Mouse (Mus musculus) adrenal gland, adult 8-10 months (tissue): ENCODE data around the gene Tial1. TPM values are rescaled to one million over a fixed set of nuclear protein-coding genes. Genes with fewer than 3 reads are reported as not detected.

ENCODE experiments used
- DNase-seq: peaks from one replicate; pipeline ENCODE4 v3.0.0; 2022
- microRNA-seq, 2 experiments: library from miRNA; unstranded; fragments of <30 nt; microRNA quantifications; one replicate each; pipeline ENCODE4 v1.2.0; 2022
- total RNA-seq, 4 experiments: library from RNA; stranded (reverse); gene quantifications; 2 replicates each; pipeline ENCODE4 v1.2.4; 2022

Gene Tial1
- total RNA-seq, 4 experiments from 2014 or later = 95.2 to 109 (median 102) TPM

DNA sequence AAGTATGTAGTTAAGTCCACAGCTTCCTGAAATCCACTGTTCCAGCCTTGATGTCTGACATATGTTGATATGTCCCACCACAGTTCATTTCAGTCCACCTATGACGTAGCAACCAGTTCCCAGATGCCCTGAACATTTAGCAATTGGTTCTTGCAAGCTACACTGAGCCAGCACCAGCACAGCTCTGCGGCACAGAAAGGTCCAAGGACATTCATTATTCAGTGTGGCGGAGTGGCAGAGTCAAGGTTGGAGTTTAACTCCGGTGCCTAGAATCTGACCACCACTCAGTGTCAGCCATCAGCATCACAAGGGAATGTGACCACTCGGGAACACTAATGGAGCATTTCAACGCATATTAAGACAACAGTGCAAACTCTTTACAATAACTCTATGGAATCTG is 44.9 kb downstream of the Tial1 start:
- peak; percentile 19 for DNase-seq

DNA sequence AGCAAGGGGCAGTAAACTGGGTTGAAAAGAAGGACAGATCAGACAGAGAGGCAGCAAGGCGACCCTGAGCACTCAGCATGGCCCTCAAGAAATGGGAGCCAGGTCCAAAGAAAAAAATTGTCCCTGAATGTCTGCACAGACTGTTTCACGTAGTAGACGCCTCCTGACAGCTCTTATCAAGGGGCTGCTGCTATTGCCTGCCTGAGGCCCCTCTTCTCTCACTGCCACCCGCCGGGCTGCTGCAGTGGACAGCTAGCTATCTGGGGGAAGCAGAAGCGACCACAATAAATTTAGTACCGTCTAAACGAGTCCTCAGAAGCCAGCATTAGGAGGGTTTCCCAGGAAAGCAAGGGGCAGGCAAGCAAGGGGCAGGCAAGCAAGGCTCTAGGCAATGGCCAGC is 47.1 kb downstream of the Tial1 start:
- no peak for DNase-seq

DNA sequence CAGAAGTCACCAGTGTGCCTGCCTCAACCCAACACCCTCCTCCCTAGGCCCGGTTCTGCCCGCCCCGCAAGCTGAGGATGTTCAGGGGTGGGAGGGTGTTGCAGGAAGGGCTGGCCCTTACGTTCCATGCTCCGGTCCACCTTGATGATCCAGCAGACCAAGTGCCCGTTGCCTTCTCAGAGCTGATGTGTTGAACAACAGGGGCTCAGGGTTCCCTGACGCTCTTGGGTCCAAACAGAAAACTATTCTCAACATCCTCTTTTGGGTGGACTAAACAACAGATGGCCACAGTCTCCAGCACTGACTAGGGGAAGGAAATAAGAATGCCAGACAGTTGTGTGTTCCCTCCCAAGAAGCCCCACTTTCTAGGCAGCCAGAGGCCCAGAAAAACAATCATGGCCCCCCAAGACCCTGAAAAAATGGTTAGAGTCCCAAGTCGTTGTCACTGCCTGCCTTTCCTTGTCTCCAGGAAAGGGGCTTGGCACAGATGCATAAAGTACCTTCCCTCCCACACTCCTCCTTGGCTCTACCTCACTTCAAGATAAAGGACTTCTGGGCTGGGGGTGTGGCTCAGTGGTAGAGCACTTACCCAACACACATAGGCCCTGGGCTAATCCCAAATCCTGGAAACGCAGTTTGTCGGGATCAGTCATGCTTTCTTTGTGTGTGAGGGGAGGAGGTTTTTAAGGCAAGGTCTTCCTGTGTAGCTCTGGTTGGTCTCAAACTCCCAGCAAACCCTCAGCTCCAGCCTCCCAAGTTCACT is 49.3 kb downstream of the Tial1 start:
- DNase-seq = no peak

DNA sequence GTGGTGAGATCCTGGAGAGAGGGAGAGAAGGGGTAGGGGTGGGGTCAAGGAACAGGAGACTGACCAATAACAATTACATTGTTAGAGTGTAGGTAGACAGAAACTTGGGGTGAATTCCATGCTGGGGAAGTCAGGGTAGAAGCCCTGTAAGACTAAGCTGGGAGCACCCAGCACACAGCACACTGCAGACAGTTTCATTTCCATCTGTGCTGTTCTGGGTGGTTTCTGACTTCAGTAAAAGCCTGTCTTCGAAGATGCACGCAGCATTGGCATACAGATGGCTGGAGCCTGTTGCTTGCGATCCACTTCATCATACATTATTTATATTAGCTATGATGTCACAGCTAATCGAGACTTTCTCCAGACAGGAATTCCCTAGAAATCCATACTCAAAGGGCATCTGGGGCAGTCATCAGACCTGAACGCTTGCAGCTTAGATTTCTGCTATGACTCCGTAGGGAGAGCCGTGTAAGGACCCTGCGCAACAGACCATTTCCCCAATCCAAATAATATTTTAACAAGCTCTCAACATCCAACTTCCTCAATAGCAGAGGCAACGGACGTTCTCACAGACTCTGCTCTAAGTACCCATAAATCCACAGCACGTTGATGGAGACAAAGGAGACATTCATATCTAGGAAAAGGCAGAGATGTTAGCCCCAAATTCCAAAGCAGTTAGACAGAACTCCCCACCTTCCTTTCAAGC is 50.7 kb downstream of the Tial1 start:
- no peak for DNase-seq

DNA sequence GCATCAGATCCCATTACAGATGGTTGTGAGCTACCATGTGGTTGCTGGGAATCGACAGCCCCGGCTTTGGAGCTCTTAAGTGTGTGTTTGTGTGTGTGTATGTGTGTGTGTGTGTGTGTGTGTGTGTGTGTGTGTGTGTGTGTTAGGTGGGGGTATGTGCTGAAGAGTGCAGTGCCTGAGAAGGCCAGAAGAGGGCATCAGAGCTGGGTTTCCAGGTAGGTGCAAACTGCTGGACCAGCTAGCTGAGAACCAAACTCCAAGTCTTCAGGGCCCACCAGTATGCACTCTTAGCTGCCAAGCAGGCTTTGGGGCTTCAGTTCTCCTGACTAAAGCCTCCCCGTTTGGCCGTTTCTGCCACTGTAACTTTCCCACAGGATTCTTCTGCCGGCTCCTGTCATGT is 53.3 kb downstream of the Tial1 start:
- no peak for DNase-seq

DNA sequence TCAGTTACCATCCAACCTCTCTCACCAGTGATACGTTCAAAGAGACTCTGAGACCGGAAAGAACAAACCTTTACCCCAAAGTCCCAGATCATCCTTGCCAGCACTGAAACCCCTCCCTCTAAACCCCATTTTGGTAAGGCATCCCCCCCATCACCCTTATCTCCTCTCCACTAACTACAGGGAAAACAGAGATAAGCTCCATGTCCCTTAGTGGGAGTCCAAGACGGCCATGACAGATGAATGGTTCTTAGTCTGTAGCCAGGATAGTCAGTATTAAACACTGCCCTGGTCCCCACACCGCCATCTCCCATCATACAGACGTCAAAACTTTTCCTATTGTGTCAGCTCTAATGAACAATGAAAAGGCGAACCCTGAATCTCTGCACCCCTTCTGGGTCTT is 57.5 kb downstream of the Tial1 start:
- no peak for DNase-seq

DNA sequence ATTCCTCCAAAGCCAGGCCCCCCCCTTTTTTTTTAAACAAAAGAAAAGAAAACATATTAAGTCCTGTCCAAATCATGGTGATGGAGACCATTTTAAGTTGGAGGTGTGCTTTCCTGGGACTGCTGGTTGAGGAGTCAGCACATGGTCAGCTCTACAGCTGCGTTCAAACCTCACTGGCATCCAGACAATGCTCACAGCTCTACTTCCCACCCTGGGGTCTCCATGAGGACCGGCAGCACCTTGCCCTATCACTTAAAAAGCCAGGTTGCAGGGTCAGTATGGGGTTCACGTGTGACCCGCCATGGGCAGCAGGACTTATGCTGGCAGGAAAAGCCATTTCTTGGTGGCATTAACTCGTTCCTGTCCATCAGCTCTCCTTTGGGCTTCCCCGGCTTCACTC is 57.9 kb downstream of the Tial1 start:
- DNase-seq = no peak

DNA sequence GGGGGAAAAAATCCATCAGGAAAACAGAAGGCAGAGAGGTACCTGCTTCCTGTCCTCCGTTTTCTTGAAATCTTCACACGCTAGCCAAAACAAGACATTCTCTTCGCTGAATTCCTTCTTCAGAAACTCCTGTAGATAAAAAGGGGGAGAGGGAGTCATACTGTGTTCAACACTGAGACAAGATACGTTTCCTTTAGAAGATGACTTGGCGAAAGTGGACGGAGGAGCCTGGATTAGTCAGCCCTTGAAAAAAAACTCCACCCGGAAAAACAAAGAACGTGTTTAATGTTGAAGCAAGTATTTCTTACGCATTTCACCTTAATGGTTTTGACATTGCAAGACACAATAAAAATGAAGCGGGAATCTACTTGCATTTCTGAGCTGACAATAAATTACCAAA is 58.4 kb downstream of the Tial1 start:
- DNase-seq = no peak

DNA sequence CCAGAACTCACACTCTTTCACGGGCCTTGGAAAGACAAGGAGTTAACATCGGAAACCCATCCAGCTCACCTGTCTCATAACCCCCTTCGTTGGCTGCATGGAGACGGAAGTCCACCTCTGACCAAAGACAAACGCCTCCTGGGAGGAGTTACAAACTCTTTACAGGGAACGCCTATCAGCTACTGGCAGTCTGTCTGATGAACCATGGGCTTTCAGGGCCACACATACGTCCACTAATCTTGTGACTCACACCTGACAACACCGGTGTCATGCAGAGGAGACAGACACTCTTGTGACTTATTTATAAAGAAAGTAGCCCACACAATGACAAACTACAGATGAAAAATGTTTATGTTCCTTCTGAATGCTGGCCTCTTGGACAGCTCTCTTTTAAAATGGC is 58.9 kb downstream of the Tial1 start:
- DNase-seq = no peak

DNA sequence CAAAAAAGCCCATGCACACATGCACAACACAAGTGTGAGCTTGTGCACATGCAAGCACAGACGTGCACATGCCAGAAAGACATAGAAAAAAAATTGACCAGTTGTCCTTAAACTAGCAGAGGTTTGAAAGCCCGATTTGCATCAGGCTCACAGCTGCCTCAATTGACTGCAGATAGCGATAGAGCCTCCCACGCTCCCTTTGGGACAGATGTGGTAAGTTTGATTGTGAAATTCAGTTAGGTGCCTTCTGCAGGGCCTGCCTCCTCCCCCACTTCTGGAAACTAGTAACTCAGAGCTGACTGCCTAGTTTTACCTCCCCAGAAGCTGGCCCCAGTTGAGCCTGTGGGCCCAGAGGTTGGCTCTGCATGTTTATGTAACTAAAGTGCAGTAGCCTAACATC is 62.9 kb downstream of the Tial1 start:
- no peak for DNase-seq

DNA sequence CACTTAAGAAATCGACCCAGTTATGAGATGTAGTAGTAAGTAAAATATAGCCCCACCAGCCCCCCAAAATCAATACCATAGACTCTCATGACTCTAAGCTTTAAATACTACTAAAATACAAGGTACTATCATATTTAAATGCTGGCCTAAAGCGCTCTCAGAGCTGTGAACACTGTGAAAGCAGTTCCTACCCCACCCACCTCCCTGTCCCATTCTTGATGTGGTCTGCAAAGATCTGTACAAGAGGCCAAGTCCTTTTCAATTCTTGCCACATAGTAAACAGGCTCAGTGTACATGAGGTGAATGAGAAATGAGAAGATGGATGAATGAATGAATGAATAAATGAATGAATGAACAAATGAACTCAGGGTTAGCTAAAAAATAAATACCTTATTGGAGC is 64.5 kb downstream of the Tial1 start:
- no peak for DNase-seq

DNA sequence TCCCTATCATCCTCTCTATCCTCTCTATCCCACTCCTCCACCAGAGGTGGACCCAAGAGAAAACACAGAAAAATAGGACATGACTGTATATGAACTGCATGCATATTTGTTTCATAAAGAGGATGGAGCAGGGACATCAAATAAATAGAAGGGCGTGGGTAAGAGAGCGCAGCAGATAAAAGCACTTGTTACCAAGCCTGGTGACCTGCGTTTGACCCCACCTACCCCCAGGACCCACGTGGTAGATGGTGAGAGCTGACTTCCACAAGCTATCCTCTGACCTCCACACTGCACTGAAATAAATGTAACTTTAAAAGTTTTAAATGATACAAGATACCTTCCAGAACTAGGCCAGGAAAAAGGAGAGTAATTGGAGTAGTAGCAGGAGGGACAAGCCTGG is 67.8 kb downstream of the Tial1 start:
- no peak for DNase-seq

DNA sequence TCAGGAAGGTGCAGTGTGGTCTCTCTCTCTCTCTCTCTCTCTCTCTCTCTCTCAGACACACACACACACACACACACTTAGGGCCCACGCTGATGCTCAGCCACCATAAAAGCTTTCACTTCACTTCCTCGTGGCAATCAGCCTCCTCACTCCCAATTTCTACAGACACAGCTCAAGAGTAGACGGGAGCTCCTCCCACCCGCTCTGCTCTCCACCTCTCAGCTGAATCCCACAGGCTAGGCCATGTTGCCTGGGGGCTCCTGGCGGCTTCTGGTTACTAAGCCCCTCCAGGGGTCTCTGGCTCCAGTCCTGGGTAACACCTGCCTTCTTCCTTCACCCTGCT is 68.6 kb downstream of the Tial1 start:
- DNase-seq = no peak

DNA sequence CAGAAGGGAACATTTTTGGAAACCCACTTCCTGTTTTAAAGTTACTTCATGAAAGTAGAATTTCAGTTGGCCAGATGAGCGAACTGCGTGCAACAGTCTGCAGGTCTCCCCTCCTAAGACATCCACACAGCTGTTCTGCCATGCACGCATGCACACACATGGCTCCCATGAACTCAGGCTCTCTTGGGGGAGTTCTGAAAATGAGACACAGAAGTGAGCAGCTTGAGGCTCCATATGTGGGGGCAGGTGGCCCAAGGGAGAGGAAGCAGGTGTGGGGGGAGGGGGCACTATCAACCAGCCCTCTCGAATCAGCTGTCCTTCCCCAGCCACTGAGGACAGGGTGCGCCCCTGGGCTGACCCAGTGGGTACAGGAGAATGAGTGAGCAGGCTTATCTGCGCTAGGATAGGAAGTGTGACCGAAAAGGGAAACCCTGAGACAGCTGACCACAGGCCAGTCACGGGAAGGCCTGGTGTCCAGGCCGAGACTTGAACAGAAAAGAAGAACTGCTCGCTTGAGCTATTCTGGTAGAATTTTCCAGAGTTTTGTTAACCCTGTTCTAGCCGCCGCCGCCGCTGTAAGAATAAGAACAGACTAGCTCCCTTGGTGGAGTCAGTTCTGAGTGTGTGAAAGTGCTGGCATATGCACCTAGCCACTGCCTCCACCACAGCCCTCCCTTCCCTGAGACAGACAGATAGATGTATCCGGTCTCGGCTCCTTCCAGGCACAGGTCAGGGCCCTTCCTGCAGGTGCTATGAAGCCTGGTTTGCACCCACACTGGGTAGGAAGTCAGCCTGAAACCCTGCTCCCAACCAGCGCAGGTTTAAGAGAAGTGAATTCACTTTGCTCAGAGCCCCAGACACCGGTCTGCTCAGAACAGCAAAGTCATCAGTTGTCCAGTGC is 69.2 kb downstream of the Tial1 start:
- no peak for DNase-seq

DNA sequence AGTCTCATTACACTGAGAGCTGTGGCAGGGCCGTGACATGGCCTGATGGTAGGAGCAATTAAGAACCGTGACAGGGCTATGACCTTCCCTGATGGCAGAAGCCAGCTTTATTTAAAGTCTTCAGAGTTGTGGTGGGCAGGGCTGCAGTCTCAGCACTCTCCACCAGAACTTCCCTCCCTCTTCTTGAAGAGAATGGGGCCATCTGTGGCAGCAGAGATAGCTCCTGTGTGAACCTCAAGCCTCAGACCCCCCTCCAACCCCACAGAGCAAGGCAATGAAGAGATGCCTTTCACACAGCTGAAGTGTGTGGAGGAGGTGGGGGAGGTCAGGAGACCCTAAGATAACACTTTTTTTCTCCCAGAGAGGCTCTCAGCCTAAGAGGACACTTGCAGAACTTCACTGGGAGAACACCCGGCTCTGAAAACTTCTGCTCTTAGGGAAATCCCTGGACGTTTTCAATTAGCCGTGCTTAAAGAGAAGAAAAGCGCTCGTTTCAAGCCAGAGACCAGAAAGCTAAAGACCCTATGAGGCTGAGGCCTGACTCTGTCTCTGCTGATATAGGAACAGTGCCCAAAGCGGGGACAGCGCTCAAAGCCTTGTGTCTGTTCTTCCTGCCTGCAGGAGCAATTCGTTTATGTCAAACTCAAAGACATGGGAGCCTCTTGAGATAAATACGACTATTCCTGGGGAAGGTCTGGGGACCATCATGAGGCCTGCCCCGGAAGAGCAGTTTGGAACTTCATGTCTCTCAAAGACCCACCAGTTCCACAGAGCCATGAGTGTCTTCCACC is 70.1 kb downstream of the Tial1 start:
- DNase-seq = no peak

Small RNA genes lying within 50 kb of the gene (microRNA-seq; reads per million reads assigned to microRNA genes)
- 0 reads per million in 2 experiments for gene Gm24365

Other genes starting within 250 kb of the Tial1 start
- 10 to 100 TPM; 23.2 to 30.2 (median 24.4) TPM for gene Armc5, start 224.4 kb downstream of the Tial1 start, total RNA-seq
- 10 to 100 TPM in 2 of 4 experiments, 1 to 10 TPM in 2; 8.8 to 11.7 (median 9.9) TPM for gene 9130023H24Rik, start 223.7 kb downstream of the Tial1 start, total RNA-seq
- gene Tgfb1i1, start 214.9 kb downstream of the Tial1 start, total RNA-seq = 10 to 100 TPM; 17.0 to 24.2 (median 20.5) TPM
- not detected for gene Slc5a2, start 196.1 kb downstream of the Tial1 start, total RNA-seq
- 10 to 100 TPM; 33.0 to 64.0 (median 46.6) TPM for gene BC017158, start 163.5 kb downstream of the Tial1 start, total RNA-seq
- gene Rgs10, start 43.0 kb downstream of the Tial1 start, total RNA-seq = 10 to 100 TPM; 10.8 to 15.5 (median 12.3) TPM
- 100 to 1,000 TPM; 146 to 189 (median 168) TPM for gene Bag3, start 61.9 kb upstream of the Tial1 start, total RNA-seq
- 10 to 100 TPM; 21.7 to 32.3 (median 27.2) TPM for gene Inpp5f, start 149.6 kb upstream of the Tial1 start, total RNA-seq